Mouse (Mus musculus): ENCODE results near the gene Parvg. TPM values are rescaled to one million over a fixed set of nuclear protein-coding genes. Genes with fewer than 3 reads are reported as not detected.

Parvg gene
- polyA plus RNA-seq, 1 experiment from 2014 or later, result 1.5 TPM

GRCm38 (mm10) chr15:84294391-84294790 is 29.4 kb upstream of the Parvg start:
- no peak overlapping the region for H3K4me2 ChIP-seq (replicated peaks)
- H3K27ac ChIP-seq, result no peak overlapping the region
- no peaks in the 10 kb centered on the region for H3K36me3 ChIP-seq
- ATAC-seq (ENCODE audit: low FRiP score), result no peak
- H3K9ac ChIP-seq, result no peak overlapping the region
- H3K4me1 ChIP-seq, result peaks cover 37% of the 10 kb centered on the region
- H3K4me3 ChIP-seq, result no peak overlapping the region
- H3K27me3 ChIP-seq, result peaks cover 22% of the 10 kb centered on the region
- H3K9me3 ChIP-seq (replicated peaks), result no peaks in the 10 kb centered on the region
- 50% methylated on average over 9 of the region's 9 CpGs for WGBS

DNA sequence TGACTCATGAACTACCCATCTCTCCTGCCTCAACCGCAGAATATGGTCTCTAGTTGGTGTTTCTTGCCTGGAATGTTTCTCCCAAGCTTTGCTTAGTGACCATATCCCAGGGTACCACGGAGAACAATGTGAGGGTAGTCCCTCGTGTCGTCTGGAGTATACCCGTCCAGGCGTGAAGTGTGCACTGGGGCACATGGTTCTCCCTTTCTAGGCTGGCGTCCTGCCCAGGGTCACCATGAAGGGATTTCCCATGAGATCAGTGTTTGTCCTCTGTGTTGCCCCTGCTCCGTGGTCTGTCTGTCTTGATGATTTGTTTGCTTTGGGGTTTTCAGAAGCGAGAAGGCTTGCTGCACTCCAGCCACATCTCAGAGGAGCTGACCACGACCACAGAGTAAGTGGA is 28.6 kb upstream of the Parvg start:
- Histone ChIP-seq H3K27ac (no peak overlapping the region), H3K27me3 (peaks cover 18% of the 10 kb centered on the region), H3K4me2 (replicated peaks) (no peak overlapping the region), H3K9ac (no peak overlapping the region), H3K4me1 (peaks cover 45% of the 10 kb centered on the region), H3K4me3 (no peak overlapping the region), H3K36me3 (no peaks in the 10 kb centered on the region), H3K9me3 (replicated peaks) (no peaks in the 10 kb centered on the region)
- 78% methylated on average over 10 of the region's 10 CpGs for WGBS
- ATAC-seq (ENCODE audit: low FRiP score), result no peak

DNA sequence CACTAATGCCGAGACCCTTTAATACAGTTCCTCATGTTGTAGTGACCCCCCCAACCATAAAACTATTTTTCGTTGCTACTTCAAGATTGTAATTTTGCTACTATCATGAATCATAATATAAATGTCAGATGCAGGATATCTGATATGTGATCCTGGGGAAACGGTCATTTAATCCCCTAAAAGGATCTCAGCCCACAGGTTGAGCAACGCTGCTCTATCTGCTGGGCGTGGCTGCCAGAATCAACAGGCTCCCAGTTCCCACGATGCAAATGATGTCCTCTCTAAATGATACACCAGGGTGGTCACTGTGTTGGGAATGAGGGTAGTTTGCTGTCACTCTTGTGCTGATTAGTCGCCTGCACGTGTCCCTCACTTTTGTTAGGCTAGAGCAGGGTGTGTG is 26.4 kb upstream of the Parvg start:
- Histone ChIP-seq H3K4me3 (no peak overlapping the region), H3K36me3 (no peaks in the 10 kb centered on the region), H3K4me2 (replicated peaks) (no peak overlapping the region), H3K27ac (no peak overlapping the region), H3K4me1 (peaks cover 68% of the 10 kb centered on the region), H3K27me3 (peaks cover 16% of the 10 kb centered on the region), H3K9me3 (replicated peaks) (no peaks in the 10 kb centered on the region), H3K9ac (no peak overlapping the region)
- WGBS, result 65% methylated on average over 8 of the region's 8 CpGs
- ATAC-seq (ENCODE audit: low FRiP score), result no peak

DNA sequence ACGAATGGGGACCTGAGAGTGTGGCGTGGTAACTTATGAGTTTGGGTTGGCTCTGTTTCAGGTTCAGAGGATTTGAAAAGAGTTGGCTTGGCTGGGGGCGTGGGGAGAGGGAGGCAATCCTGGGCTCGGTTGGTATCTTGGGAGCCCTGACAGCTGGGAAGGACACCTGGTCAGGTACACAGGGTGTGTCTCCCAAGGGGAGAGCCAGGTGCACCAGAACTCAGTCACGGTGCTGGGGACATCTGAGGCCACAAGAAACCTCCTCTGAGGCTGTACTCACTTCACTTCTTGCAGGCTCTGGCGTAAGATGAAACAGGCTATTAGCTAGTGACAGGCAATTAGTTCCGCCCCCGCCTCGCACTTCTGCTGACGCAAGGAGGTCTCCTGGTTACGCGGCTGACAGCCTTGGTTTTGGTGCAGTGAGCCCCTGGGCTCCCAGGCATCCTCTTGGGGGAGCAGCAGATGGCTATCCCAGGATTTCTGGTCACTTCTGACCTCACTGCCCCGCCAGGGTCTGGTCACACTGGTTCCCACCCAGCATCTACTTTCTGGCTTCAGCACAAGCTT is 24.9 kb upstream of the Parvg start:
- H3K27me3 ChIP-seq, result peaks cover 16% of the 10 kb centered on the region
- 10% methylated on average over 13 of the region's 13 CpGs for WGBS
- peaks cover 78% of the 10 kb centered on the region for H3K4me1 ChIP-seq
- H3K27ac ChIP-seq, result peak overlapping the region; percentile 87
- 0 out of 2 replicates have a peak overlapping the region, but pooled peaks have one; percentile 40 for H3K9ac ChIP-seq
- no peaks in the 10 kb centered on the region for H3K9me3 ChIP-seq (replicated peaks)
- no peak overlapping the region for H3K4me3 ChIP-seq
- no peaks in the 10 kb centered on the region for H3K36me3 ChIP-seq
- peak; percentile 53 for ATAC-seq (ENCODE audit: low FRiP score)
- H3K4me2 ChIP-seq (replicated peaks), result peak overlapping the region; percentile 32

DNA sequence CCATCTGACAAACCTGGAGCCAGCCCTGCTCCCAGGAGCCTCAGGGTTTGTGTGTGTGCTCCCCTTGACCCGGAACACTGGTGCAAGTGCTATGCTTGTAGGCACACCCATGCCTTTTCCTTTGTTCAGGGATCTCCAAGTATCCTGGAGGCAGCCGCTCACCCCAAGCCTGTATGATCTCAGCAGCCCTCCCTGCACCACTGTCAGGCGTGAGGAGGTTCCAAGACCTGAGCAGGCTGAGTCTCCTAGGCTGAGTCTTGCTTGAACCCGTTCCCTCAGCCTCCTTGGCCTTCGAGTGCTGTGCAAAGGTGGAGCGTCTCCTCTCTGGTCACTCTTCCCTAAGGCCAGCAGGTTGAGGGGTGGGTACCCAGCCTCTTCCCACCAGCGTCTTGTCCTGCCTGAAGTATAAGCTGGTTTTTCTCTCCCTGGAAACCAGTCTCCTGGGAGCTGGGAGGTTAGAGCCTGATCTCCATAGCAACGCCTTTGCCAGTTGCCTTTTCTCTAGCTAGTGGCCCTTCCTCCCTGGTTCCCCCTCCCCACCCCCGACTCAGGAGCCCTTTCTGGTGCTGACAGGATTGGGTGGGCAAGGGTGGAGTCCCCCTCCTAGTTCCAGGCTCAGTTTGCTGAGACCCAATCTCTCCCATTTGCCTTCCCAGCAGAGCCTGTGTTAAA is 24.0 kb upstream of the Parvg start:
- Histone ChIP-seq H3K27me3 (peaks cover 16% of the 10 kb centered on the region), H3K9ac (0 out of 2 replicates have a peak overlapping the region, but pooled peaks have one; percentile 40), H3K4me1 (peaks cover 84% of the 10 kb centered on the region), H3K36me3 (no peaks in the 10 kb centered on the region), H3K4me3 (no peak overlapping the region), H3K9me3 (replicated peaks) (no peaks in the 10 kb centered on the region), H3K4me2 (replicated peaks) (peak overlapping the region; percentile 32), H3K27ac (peak overlapping the region; percentile 87)
- WGBS, result 11% methylated on average over 9 of the region's 9 CpGs
- peak; percentile 52 for ATAC-seq (ENCODE audit: low FRiP score)

DNA sequence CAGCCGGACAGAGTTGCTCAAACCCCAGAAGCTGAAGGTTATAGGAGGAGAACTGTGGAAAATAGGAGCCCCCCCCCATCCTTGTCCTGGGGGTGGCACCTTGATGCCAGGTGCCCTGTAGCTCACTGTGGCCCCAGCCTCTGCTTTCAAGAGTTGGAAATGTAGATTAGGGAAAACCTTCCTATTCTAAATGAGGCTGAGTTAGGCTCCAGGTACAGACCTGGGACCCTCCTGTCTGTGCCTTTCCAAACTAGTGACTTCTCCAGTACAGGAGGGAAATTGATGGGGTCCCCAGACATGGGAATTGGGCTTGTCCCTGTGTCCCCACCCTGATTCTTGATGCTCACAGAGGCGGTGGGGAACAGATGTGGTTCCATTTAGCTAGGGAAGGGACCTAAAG is 23.2 kb upstream of the Parvg start:
- no peak overlapping the region for H3K9ac ChIP-seq
- ATAC-seq (ENCODE audit: low FRiP score), result no peak
- peak overlapping the region; percentile 32; the same call in 1 of the 2 replicates for H3K4me2 ChIP-seq (replicated peaks)

GRCm38 (mm10) chr15:84301026-84301425 is 22.8 kb upstream of the Parvg start:
- peaks cover 14% of the 10 kb centered on the region for H3K27me3 ChIP-seq
- 0 out of 2 replicates have a peak overlapping the region, but pooled peaks have one; percentile 11 for H3K4me2 ChIP-seq (replicated peaks)
- no peak overlapping the region for H3K9ac ChIP-seq
- no peak overlapping the region for H3K4me3 ChIP-seq
- peak overlapping the region; percentile 87 for H3K27ac ChIP-seq
- H3K9me3 ChIP-seq (replicated peaks), result no peaks in the 10 kb centered on the region
- no peaks in the 10 kb centered on the region for H3K36me3 ChIP-seq
- H3K4me1 ChIP-seq, result peaks cover 94% of the 10 kb centered on the region
- no peak for ATAC-seq (ENCODE audit: low FRiP score)
- WGBS, result 11% methylated on average over 7 of the region's 7 CpGs

More for the DNA sequence above, 23.2 kb upstream of the Parvg start:
- Histone ChIP-seq H3K4me1 (peaks cover 89% of the 10 kb centered on the region), H3K27me3 (peaks cover 14% of the 10 kb centered on the region), H3K36me3 (no peaks in the 10 kb centered on the region), H3K4me3 (no peak overlapping the region), H3K27ac (peak overlapping the region; percentile 87), H3K9me3 (replicated peaks) (no peaks in the 10 kb centered on the region)
- WGBS, result 42% methylated on average over 2 of the region's 2 CpGs

- H3K9ac ChIP-seq, result peak overlapping the region; percentile 2; the same call in 1 of the 2 replicates
- ATAC-seq (ENCODE audit: low FRiP score), result no peak
These were observed 22.0 kb upstream of the Parvg start for GRCm38 (mm10) chr15:84301641-84302420.

GRCm38 (mm10) chr15:84303264-84303663 is 20.6 kb upstream of the Parvg start:
- WGBS, result 50% methylated on average over 10 of the region's 10 CpGs
- H3K27me3 ChIP-seq, result no peaks in the 10 kb centered on the region
- H3K4me2 ChIP-seq (replicated peaks), result no peak overlapping the region
- no peak overlapping the region for H3K9ac ChIP-seq
- no peaks in the 10 kb centered on the region for H3K9me3 ChIP-seq (replicated peaks)
- H3K36me3 ChIP-seq, result no peaks in the 10 kb centered on the region
- no peak for ATAC-seq (ENCODE audit: low FRiP score)
- peaks cover 77% of the 10 kb centered on the region for H3K4me1 ChIP-seq
- no peak overlapping the region for H3K27ac ChIP-seq
- no peak overlapping the region for H3K4me3 ChIP-seq

More at GRCm38 (mm10) chr15:84301641-84302420, 22.0 kb upstream of the Parvg start:
- no peaks in the 10 kb centered on the region for H3K36me3 ChIP-seq
- peak overlapping the region; percentile 87 for H3K27ac ChIP-seq
- no peaks in the 10 kb centered on the region for H3K9me3 ChIP-seq (replicated peaks)
- H3K4me2 ChIP-seq (replicated peaks), result no peak overlapping the region
- H3K4me1 ChIP-seq, result peaks cover 89% of the 10 kb centered on the region
- H3K4me3 ChIP-seq, result no peak overlapping the region
- H3K27me3 ChIP-seq, result peaks cover 9% of the 10 kb centered on the region
- 13% methylated on average over 8 of the region's 8 CpGs for WGBS

- ATAC-seq (ENCODE audit: low FRiP score), result peak; percentile 36
- H3K36me3 ChIP-seq, result no peaks in the 10 kb centered on the region
- H3K4me2 ChIP-seq (replicated peaks), result no peak overlapping the region
- no peaks in the 10 kb centered on the region for H3K27me3 ChIP-seq
- 0 out of 2 replicates have a peak overlapping the region, but pooled peaks have one; percentile 8 for H3K9ac ChIP-seq
- H3K27ac ChIP-seq, result peak overlapping the region; percentile 73
- peaks cover 58% of the 10 kb centered on the region for H3K4me1 ChIP-seq
- H3K4me3 ChIP-seq, result no peak overlapping the region
- WGBS, result 38% methylated on average over 10 of the region's 10 CpGs
- H3K9me3 ChIP-seq (replicated peaks), result no peaks in the 10 kb centered on the region
These were observed 18.5 kb upstream of the Parvg start for GRCm38 (mm10) chr15:84305333-84305732.

DNA sequence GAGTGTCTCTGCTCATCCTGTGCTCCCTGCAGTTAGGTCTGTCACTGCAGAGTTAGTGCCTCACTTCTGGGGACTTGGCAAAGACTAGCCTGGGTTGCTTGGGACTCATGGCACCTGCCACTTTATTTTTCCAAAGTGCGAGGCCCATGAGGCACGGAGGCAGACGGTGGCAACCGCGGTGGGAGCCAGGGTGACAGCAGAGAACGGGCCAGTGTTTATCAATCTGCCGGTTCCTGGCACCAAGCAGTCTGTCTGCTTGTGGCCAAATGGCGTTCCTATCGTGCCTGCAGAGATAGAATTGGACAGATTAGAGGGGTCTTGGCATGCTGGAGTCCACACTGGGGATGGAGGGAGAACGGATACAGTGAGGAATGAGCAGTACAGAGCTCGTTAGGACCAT is 13.6 kb upstream of the Parvg start:
- ATAC-seq (ENCODE audit: low FRiP score), result no peak
- Histone ChIP-seq H3K4me1 (peaks cover 43% of the 10 kb centered on the region), H3K9ac (no peak overlapping the region), H3K27ac (no peak overlapping the region), H3K4me2 (replicated peaks) (no peak overlapping the region), H3K9me3 (replicated peaks) (no peaks in the 10 kb centered on the region), H3K27me3 (peaks cover 3% of the 10 kb centered on the region; the same call in 1 of the 2 replicates), H3K36me3 (no peaks in the 10 kb centered on the region), H3K4me3 (no peak overlapping the region)
- 75% methylated on average over 11 of the region's 11 CpGs for WGBS
